Mouse (Mus musculus) left cerebral cortex, postnatal 25 days (tissue): ENCODE measurements around the gene Cyb5d1. TPM values are rescaled to one million over a fixed set of nuclear protein-coding genes. Genes with fewer than 3 reads are reported as not detected.
A peak's percentile ranks its signal among the peaks of the same experiment; 100 is the strongest.

ENCODE experiments used
- DNase-seq, 2 experiments: peaks; one replicate each; pipeline ENCODE4 v3.0.0; 2022; ENCODE audit warnings: low spot score in 2 of 2, mixed read lengths in 1 of 2
- intact Hi-C: fragments of 180-260 bp; cut with DNase I; formaldehyde crosslinking; loops from one replicate; pipeline ENCODE4 v1.15.1; 2025
- total RNA-seq, 2 experiments: library from RNA; stranded (reverse); gene quantifications; 2 replicates each; pipeline ENCODE4 v1.2.3; 2021

Cyb5d1 gene
- total RNA-seq, 2 experiments from 2014 or later: 35.9 to 41.3 TPM

DNA sequence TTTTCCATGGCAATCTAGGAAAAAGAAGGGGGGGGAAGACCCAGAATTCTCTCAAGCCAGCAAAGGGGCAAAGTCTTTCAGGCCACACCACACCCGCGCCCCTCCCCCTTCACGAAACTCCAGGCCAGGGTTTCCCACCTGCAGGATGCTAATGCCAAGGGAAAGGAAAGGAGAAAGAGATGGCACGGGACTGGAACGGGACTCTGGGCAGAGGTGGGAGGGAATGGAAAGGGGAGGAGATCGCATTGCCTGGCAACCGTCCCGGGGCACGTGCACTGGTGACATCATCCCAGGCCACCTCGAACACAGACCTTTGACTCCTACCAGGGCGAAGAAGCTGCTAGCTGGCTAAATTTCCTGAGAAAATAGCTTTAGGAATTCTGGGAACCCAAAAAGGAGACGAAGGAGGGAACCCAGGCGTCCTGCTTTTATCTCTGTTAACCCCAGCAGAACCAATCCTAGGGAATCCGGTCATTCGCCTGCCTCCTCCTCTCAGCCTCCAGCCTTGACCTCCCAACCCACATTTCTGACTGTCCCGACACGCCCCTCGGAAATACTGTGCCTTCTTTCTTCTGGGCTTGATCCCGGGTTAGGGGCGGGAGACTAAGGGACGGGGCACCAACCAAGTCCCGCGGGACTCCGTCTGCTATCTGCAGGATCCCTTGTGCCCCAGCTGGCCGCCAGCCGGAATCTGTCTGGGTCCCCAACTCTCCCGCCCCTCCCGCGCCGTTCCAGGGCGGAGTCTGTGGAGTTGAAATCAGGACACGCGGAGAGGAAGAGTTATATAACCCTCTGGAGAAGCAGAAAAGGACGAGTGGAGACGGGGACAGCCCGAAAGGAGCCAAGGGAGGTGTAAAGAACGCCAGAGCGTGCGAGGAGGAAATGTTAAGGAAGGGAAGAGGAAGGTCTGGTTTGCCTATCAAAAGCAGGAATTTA, 22.3 kb upstream of the Cyb5d1 start:
- peak; percentile 87 to 96 for DNase-seq
- intact Hi-C loops: loop anchor here (1.0 to 5.0 kb wide), 2 partner anchors 7 to 320 kb away; partner anchors contain the start of gene Per1

DNA sequence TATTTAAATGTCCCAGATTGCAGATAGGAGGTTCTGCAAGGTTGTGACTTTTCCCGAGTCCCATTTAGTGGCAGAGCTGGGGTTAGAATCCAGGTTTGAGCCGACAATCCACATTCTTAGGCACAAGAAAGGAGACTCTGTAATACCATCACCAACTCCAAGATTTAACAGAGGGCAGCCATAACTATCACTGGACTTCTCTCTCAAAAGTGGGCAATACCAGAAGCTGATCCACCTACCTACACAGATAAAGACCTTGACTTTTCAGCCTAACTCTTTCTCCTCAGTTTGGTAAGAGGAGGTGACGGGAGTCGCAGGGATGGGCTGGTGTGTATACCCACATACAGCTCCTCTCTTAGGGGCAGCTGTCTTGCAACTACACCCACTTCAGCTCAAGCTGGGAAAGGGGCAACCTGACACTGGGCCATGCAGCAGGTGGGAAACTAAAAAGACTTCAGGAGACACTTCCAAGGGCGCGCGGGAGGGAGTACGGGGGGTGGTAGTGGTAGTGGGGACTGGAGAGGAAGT, 21.6 kb upstream of the Cyb5d1 start:
- intact Hi-C loops: loop anchor here (5.0 kb wide), 1 partner anchor 320 kb away; the partner anchor contains the start of gene Per1

DNA sequence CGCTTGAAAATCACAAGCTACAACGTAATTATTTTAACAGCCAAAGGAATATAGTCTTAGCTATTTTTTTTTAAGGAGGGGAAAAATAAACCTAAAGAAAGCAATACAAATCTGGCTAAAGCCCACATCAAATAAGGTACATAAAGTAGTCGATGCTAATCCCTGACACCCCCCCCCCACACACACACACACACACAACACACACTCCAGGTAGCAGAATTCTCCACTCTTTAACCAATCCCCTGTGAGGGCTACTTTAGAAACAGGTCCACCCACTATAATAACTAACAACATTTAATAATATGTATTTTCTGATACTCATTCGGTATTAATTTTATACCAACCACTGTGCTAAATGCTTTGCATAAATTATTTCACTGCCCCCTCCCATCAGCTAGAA, 21.1 kb upstream of the Cyb5d1 start:
- DNase-seq: no peak
- intact Hi-C loops: loop anchor here (5.0 kb wide), 1 partner anchor 319 kb away; the partner anchor contains the start of gene Per1

More for the DNA sequence above, 21.6 kb upstream of the Cyb5d1 start:
- no peak for DNase-seq

DNA sequence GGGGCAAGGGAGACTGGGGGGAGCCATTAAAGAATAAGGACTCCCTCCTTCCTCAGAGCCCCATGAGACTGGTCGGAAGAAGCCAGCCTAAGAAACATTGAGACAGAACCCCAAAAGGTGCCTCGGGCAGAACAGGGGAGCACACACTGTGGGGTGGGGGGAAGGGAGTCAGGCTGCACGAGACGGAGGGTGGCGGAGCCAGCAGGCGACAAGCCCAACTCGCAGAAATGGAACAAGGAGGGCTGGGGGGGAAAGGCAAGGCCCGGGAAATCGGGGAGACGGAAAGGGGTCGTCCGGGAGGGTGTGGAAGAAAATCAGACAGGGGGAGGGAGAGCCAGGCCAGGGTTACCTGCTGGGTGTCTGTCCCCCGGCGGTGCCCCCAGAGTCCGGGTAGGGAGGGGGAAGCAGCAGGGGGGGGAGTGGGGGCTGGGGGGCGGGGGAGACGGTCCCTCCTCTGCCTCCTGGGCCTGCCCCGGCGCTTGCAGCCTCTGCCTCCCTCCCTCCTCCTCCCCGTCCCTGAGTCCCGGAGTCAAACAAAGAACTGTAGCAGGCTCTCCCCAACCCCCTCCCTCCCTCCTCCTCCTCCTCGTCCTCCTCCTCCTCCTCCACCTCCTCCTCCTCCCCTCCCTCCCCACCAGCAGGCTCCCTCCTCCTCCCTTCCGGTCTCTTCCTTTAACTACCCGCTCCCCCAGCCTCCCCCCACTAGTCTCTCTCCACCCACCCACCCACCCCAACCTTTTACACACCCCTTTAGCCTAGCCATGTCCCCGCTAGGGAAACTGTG, 20.4 kb upstream of the Cyb5d1 start:
- DNase-seq: peak in 1 of 2 experiments; percentile 37
- intact Hi-C loops: loop anchor here (5.0 kb wide), 1 partner anchor 319 kb away; the partner anchor contains the start of gene Per1

DNA sequence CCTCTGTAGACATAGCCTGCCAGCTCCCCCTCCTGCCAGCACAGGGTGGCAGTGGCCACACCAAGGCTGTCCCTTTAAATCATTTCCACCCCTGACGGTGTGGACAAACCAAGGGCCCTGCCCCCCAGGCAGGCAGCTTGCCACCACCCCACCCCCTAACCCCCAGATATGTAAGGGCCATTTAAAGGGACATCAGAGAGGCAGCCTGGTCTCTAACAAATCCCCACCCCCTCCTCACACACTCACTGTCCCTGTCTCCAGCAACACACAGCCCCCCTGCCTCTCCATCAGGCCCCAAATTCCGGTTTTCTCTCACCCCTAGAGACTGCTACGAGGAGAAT, 19.9 kb upstream of the Cyb5d1 start:
- intact Hi-C loops: loop anchor here (5.0 kb wide), 1 partner anchor 318 kb away; the partner anchor contains the start of gene Per1
- DNase-seq: peak; percentile 47 to 55

DNA sequence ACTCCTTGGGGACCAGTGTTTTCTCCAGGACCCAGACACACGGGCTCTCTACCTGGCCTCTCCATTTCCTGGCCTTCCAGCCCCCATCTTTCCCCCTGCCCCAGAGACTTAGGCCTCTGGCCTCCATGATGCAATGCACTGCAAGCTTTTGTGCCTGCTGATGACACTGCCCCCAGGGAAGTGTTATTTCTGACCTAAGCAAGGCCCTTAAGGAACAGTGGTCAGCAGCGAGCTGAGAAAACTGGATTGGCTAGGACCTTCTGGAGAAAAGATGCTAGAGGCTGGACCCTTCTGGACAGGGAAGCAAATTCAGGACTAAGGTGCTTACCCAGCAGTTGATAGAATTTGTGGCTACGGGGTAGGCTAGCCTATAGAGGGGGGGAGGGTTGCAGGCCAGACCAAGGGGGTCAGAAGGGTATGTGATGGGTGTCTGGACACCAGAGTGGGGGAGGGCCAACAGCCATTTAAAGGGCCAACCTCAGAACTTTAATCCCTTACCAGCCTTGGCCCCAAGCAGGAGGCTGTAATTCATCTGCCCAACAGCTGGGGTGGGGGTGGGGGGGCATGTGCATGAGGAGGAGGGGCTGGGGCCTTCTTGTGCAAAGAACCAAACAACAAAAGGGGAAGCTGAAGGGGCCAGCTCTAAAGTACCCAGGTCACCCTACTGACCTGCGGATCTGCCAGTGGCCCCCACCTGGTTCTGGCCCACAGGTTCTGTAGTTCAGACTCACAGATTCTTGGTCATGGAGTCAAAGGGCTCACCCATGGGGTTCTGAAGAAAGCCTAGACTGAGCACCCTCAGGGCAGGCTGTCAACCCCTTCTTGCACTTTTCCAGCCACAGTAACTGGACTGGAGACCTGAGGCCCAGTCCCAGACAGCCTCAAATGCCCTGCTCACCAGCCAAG, 19.2 kb upstream of the Cyb5d1 start:
- intact Hi-C loops: loop anchor here (5.0 kb wide), 1 partner anchor 317 kb away; the partner anchor contains the start of gene Per1
- DNase-seq: no peak

DNA sequence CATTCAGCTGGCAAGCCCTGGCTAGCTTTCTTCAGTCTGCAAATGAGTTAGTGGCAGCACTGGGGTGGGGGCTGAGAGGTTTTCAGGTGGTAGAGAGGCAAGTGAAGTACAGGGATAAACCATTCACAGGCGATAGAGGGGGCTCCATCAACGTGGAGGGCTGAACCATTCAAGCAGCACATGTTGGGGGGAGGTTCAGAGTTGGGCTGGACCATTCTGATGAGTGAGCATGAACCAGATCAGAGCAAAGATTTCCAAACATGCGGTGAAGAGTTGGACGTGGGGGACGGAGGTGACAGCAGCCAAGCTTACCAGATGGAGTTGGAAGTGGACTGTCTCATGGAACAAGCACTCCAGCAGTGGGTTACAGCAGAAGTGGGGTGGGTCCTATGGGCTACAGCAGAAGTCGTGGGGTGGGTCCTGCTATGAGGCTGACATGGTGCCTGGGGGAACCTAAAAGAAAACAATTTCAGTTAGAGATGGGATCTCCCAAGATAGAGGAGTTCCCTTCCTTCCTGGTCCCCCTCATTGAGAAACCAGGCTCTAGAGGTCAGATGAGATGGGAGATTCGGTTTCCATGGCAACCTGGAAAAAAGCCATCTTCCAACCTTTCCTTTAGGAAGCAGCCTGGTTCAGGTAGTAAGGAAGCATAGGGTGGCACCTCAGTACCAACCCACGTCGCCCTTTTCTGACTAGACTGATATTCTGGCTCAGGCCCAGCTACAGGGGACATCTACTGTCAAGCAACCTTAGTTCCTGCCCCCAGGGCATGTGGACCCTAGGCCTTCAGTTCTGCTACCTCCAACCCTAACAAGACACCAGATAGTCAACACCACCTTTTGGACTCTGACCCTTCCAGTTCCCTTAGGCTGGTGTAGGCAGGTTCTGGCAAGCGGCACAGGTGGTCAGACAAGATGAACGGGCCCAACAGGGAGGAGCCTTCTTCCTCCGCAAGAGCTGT, 18.1 kb upstream of the Cyb5d1 start, which contains the start of gene Kdm6b:
TSS of gene Kdm6b (minus strand) at position 455 of the 961 bp plus-strand sequence.
- peak; percentile 67 to 70 for DNase-seq
- intact Hi-C loops: no loop called here

DNA sequence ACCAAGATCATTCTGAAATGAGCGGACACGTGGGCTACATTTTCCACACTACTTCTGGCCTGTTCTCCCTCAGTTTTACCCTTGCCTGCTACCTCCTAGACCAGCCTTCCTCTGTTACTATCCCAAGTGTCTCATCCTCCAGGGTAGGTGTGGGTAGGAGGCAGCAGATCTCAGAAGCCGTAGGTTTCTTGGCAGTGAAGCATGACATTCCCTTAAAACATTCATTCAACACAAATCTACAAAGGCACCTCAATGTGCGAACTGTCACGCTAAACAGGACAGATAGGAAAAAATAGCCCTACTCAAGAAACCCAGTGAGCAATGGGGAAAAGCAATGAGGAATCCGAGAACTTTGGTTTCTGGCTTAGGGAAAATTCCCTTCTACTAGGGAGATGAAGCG, 17.1 kb upstream of the Cyb5d1 start:
- intact Hi-C loops: no loop called here
- DNase-seq: peak in 1 of 2 experiments; percentile 87

DNA sequence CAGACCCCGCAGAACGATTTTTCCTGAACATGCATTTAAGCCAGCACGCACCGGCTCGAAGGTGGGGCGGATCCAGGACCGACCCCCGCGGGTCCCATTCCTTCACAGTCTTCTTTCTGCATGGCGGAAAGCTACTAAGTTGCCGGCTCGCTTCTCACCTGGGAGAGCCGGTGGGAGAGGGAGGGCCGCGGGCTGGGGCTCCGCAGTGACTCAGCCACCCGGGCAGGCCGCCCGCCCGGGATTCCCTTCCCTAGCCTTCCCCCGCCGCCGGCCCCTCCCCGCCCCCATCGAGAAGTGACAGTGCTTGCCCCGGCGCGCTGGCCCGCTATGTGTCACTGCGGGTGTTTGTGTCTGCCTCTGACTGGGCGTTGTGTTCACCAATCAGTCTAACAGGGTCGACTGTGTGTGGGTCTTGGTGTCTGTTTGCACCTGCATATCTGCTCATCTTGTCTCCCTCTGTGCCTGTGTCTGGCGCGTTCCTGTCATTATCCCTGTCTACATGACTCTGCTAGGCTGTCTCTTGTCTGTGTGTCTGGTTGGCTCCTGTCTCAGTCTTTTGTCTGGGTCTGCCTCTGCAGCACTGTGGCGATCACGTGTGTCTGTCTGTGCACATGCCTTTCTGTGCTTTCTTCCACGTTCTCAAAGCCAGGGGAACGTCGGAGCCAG, 16.2 kb upstream of the Cyb5d1 start:
- peak; percentile 70 to 75 for DNase-seq
- intact Hi-C loops: no loop called here

DNA sequence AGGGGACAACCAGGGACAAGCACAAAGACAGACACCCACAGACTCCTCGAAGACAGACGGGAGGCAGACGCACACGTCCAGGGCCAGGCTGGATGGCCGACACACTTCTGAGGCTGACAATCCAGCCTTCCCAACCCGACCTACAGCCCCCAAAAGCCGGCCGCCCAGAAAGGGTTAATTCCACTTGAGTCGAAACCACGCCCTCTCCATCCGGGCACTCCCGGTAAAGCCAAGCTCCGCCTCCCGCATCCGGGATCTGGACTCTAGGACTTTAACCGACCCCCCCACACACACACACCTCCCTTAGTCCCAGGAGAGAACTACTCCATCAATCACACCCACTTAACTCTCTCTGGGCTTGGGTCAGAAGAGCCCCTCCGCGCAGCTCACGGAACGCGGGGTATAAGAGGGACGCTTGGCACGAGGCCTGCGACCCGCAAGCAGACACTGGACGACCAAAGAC, 15.7 kb upstream of the Cyb5d1 start:
- intact Hi-C loops: no loop called here
- DNase-seq: peak; percentile 93 to 96

DNA sequence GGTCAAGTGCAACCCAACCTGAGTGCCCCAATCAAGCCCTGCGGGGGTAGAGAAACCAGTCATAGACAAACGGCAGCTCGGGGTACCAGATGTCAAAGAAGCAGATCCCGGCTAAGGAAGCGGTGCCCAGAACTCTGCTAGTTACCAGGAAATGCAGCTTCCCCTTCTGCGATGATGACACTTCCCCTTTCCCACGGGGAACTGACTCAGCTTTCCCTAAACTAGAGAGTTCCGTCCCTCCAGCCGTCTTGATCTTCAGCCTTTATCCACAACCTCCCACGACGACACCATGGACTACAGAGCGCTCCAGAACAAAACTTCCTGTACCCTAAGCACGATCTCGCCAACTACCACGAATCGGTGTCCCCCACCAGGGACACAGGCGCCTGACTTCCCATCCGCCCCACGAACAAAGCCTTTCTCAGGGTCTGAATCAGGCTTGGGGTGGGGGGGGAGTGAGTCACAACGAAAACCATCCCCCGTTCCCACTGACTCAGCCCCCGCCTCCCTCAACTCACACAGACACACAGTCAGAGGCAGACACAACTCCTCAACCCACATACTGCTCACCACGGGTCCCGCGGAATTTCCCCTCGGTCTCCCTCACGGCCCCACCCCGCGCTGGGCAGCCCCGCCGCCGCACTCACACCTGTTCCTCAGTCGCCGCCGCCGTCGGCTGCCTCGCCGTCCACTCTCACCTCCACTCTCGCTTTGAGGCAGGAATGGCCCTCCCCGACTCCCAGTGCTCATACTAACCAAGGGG, 15.1 kb upstream of the Cyb5d1 start:
- intact Hi-C loops: loop anchor here (1.0 kb wide), 1 partner anchor 8 kb away; no protein-coding TSS in a partner anchor
- DNase-seq: peak; percentile 67 to 82

DNA sequence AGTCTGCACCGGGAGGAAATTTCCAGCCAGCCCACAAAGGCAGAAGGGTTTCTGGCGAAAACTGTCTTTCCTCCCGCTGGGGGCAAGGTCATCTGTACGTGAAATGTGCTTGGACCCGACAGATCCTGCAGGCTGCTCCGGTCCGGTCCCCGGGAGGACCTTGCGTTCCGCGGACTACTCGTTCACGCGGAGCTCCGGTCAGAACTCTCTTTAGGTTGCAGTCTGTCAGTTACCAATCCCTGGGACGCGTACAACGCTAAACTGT, 14.5 kb upstream of the Cyb5d1 start:
- no peak for DNase-seq
- intact Hi-C loops: loop anchor here (1.0 kb wide), 1 partner anchor 8 kb away; no protein-coding TSS in a partner anchor

DNA sequence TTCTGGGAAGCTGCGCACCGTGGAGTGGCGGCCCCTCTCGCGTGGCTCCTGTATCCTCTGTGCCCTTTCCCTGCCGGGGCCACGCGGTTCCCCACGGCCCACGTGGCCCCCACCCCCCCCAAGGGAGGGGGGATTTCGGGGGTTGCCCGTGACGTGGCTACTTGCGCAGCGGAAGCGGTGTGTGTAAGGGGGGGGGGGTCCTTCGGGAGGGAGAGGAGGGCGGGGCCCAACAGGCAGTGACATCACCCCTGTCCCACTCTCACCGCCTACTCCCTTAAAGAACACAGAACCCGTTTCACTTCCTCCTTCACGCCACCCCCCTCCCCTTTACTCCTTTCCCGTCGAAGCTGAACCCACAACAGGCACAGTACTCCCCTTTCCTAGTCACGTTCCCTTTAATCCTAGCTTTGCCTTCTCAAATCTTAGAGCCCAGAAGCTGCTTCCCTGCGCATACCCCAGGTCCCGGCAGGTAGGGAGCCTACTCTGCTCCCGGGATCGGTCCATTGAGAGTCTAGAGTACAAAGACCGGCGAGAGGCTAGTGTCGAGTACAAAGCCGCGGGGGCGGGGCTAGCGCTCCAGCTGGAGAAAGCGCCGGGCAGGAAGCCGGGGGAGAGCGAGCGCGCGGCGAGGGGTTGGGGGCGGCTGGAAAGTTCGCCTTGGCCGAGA, 14.1 kb upstream of the Cyb5d1 start:
- DNase-seq: peak; percentile 81 to 87
- intact Hi-C loops: loop anchor here (1.0 kb wide), 1 partner anchor 9 kb away; no protein-coding TSS in a partner anchor

DNA sequence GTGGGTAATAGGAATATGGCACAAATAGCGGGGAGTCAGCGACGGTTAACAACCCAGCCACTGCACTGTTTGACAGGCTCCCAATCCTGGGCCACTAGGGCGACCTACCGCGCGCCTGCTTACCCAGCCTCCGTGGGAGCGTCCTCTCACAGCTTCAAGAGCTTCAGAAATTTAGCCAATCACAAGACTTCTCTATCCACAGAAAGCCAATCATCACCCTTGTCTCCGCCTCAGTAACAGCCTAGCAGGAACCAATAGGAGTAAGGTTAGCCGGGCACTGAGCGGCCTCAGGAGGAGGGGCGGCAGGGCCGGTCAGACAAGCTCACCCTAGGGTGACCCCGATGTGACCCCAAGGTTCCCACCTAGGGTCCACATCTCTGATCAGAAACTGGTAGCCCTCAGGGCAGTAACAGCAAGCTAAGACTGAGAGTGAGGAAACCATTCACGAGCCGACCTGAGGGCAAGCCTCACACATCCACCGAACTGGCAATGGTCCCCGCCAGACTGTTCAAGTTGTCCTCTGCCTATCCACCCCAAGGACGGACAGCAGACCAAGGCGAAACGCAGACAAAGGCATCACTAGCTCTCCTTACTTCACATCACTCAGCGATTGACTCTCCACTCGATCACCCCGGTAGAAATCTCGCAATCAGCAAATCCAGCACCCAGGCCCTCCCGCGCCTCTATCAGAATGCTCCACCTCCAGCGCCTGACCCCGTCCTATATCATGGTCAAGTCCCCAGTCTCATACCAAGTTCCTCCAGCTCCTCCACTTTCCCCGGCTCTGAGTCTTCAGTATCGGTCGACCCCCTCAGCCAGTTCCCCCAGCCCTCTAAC, 13.3 kb upstream of the Cyb5d1 start:
- intact Hi-C loops: no loop called here
- DNase-seq: peak; percentile 84 to 96

DNA sequence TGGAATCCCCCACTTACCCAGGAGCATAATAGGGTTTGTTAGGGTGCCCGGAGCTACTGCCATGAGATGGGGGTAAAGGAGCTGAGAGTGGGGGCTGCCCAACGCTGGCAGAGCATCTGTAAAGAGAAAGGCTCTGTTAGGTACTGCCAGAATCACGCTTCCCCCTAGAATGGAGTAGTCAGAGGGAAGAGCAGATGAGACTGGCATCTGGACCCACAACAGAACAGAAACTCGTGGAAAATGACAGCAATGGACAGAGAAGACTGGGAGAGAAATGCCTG, 12.2 kb upstream of the Cyb5d1 start:
- DNase-seq: no peak
- intact Hi-C loops: no loop called here
